Mouse (Mus musculus): ENCODE results near the gene Senp3. TPM values are rescaled to one million over a fixed set of nuclear protein-coding genes. Genes with fewer than 3 reads are reported as not detected.

Gene Senp3
- polyA plus RNA-seq, 1 experiment from 2014 or later = 37.3 TPM

- Histone ChIP-seq H3K27me3 (no peaks in the 10 kb centered on the region), H3K9me3 (replicated peaks) (no peaks in the 10 kb centered on the region), H3K36me3 (peaks cover 64% of the 10 kb centered on the region), H3K9ac (peak within 1 kb of the TSS; percentile 79), H3K4me3 (replicated peaks) (peak within 1 kb of the TSS; percentile 68), H3K27ac (peak within 1 kb of the TSS; percentile 96), H3K4me2 (peak within 1 kb of the TSS; percentile 84), H3K4me1 (replicated peaks) (peaks cover 64% of the 10 kb centered on the region)
- peak; percentile 92 for DNase-seq
- WGBS (ENCODE audit: insufficient replicate concordance) = under 1% methylated on average over 48 of the region's 48 CpGs
- peak; percentile 93 for ATAC-seq (ENCODE audit: low read depth)
Measured at GRCm38 (mm10) chr11:69662213-69662966, 19.5 kb downstream of the Senp3 start, which contains the start of gene Mpdu1. Gene Mpdu1 (minus strand): TSS chr11:69662642.

- Histone ChIP-seq H3K4me3 (replicated peaks) (peak overlapping the region; percentile 68), H3K36me3 (peaks cover 65% of the 10 kb centered on the region), H3K27ac (peak overlapping the region; percentile 96), H3K9me3 (replicated peaks) (no peaks in the 10 kb centered on the region), H3K4me1 (replicated peaks) (peaks cover 71% of the 10 kb centered on the region), H3K9ac (peak overlapping the region; percentile 79), H3K27me3 (no peaks in the 10 kb centered on the region), H3K4me2 (peak overlapping the region; percentile 84)
- WGBS (ENCODE audit: insufficient replicate concordance) = 43% methylated on average over 3 of the region's 3 CpGs
- DNase-seq (peak; percentile 38), ATAC-seq (ENCODE audit: low read depth) (0 out of 2 replicates have a peak, but pooled peaks have one; percentile 16)
Measured at GRCm38 (mm10) chr11:69661221-69661881, 20.5 kb downstream of the Senp3 start.

GRCm38 (mm10) chr11:69657462-69657881, 24.4 kb downstream of the Senp3 start:
- Histone ChIP-seq H3K27ac (no peak overlapping the region), H3K4me1 (replicated peaks) (peaks cover 68% of the 10 kb centered on the region), H3K9ac (no peak overlapping the region), H3K9me3 (replicated peaks) (no peaks in the 10 kb centered on the region), H3K4me3 (replicated peaks) (no peak overlapping the region), H3K27me3 (no peaks in the 10 kb centered on the region), H3K4me2 (no peak overlapping the region), H3K36me3 (peaks cover 67% of the 10 kb centered on the region)
- ATAC-seq (ENCODE audit: low read depth) (no peak), DNase-seq (no peak)
- WGBS (ENCODE audit: insufficient replicate concordance) = 81% methylated on average over 15 of the region's 15 CpGs

DNA sequence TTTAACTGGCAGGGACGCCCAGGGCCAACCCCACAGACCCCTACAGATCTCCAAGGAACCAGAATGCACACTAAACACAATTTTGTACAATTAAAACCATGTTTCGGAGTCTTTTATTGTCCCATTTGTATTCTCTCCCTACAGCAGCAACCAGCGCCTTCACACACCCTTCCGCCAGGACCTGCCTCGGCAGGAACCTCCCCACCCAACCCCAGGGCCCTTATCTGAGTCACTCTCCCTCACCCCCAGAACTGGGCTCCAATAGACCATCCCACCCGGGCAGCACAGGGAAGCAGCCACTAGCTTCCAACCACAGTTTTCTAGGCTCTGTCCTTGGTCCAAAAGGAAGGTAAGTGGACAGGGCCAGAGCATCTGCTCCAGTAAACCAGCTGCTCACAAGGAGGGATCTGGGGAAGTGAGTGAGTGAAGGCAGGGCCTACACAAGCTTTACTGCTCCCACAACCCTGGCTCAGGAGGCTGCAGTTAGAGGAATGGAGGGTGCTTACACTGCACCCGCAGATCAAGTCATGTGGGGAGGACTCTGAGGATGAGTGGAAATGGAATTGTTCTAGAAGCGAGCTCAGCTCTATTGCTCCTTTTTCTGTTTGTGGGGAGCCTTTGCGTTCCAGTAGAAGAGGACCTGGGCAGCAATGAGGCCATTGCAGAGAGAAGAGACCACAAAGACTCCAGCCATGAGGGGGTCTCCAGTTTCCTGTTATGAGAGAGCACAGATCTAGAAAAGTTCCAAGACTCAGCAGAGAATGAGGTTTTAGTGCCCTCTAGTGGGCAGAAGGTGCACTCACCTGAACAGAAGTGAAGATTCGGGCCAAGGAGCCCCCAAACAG, 25.0 kb downstream of the Senp3 start:
- Histone ChIP-seq H3K9ac (peak overlapping the region; percentile 38; the same call in 1 of the 2 replicates), H3K27ac (peak overlapping the region; percentile 60), H3K9me3 (replicated peaks) (no peaks in the 10 kb centered on the region), H3K4me1 (replicated peaks) (peaks cover 73% of the 10 kb centered on the region), H3K27me3 (no peaks in the 10 kb centered on the region), H3K36me3 (peaks cover 73% of the 10 kb centered on the region), H3K4me2 (peak overlapping the region; percentile 18; the same call in 1 of the 2 replicates), H3K4me3 (replicated peaks) (no peak overlapping the region)
- ATAC-seq (ENCODE audit: low read depth) (peak; percentile 52; the same call in 1 of the 2 replicates), DNase-seq (peak; percentile 36)
- WGBS (ENCODE audit: insufficient replicate concordance) = 48% methylated on average over 10 of the region's 10 CpGs

- Histone ChIP-seq H3K27me3 (no peaks in the 10 kb centered on the region), H3K4me1 (replicated peaks) (peaks cover 65% of the 10 kb centered on the region), H3K27ac (no peak overlapping the region), H3K9ac (0 out of 2 replicates have a peak overlapping the region, but pooled peaks have one; percentile 38), H3K4me3 (replicated peaks) (no peak overlapping the region), H3K4me2 (no peak overlapping the region), H3K36me3 (peaks cover 81% of the 10 kb centered on the region), H3K9me3 (replicated peaks) (no peaks in the 10 kb centered on the region)
- 89% methylated on average over 5 of the region's 5 CpGs for WGBS (ENCODE audit: insufficient replicate concordance)
- no peak for DNase-seq
- ATAC-seq (ENCODE audit: low read depth) = no peak
Measured at GRCm38 (mm10) chr11:69656065-69656455, 25.8 kb downstream of the Senp3 start.

DNA sequence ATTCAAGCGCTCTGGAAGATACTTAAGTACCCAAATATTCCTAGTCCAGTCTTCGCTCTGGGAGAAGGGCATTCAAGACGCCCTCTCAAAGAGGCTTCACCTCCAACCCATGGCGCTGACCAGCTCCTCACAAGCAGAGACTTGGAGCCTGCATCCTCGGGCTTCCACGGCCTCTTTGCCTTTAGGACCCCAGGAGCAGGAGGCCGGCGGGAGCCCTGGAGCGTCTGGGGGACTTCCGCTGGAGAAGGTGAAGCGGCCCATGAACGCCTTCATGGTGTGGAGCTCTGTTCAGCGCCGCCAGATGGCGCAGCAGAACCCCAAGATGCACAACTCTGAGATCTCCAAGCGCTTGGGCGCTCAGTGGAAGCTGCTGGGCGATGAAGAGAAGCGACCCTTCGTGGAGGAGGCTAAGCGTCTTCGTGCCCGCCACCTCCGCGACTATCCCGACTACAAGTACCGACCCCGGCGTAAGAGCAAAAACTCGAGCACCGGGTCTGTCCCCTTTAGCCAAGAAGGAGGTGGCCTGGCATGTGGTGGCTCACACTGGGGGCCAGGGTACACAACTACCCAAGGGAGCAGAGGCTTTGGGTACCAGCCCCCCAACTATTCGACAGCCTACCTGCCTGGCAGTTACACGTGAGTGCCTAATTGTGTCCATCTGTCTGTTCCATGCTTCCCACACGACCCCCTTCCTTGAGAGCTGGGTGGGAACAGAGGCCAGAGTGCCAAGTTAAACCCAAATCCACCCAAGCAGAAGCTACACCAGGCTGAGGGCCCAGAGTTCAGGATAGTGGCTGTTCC, 26.4 kb downstream of the Senp3 start, which contains the start of gene Sox15:
Sox15 (plus strand) TSS at position 51 of the 801 bp plus-strand sequence.
- 0 out of 2 replicates have a peak within 1 kb of the TSS, but pooled peaks have one; percentile 23 for H3K4me2 ChIP-seq
- H3K27ac ChIP-seq = peak within 1 kb of the TSS; percentile 30
- no peak within 1 kb of the TSS for H3K4me3 ChIP-seq (replicated peaks)
- ATAC-seq (ENCODE audit: low read depth) = peak; percentile 60
- WGBS (ENCODE audit: insufficient replicate concordance) = 37% methylated on average over 34 of the region's 34 CpGs
- no peak within 1 kb of the TSS for H3K9ac ChIP-seq
- H3K9me3 ChIP-seq (replicated peaks) = no peaks in the 10 kb centered on the region
- H3K27me3 ChIP-seq = no peaks in the 10 kb centered on the region
- peaks cover 59% of the 10 kb centered on the region for H3K4me1 ChIP-seq (replicated peaks)
- DNase-seq = peak; percentile 43
- H3K36me3 ChIP-seq = peaks cover 87% of the 10 kb centered on the region

DNA sequence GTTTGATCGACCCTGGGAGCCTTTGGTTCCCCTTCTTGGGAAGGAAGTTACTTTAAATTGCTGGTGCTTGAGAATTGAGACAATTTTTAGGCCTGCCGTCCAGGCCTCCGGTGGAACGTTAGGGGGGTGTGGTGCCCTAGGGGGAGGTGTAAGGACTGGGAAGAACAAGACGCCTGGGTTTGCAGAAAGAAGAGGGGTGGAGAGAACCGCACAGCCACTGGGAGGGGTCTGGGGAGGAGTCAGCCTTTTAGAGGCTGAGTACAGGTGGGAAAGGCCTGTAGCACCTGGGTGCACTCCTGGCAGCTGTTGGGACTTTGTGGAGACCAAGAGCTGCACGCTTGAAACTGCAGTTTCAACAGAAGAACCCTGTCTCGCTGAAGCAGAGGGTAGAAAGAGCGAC, 27.1 kb downstream of the Senp3 start:
- Histone ChIP-seq H3K27me3 (no peaks in the 10 kb centered on the region), H3K4me2 (no peak overlapping the region), H3K27ac (peak overlapping the region; percentile 30), H3K9ac (no peak overlapping the region), H3K4me3 (replicated peaks) (no peak overlapping the region), H3K9me3 (replicated peaks) (no peaks in the 10 kb centered on the region), H3K36me3 (peaks cover 91% of the 10 kb centered on the region), H3K4me1 (replicated peaks) (peaks cover 53% of the 10 kb centered on the region)
- ATAC-seq (ENCODE audit: low read depth) (no peak), DNase-seq (no peak)
- 38% methylated on average over 9 of the region's 9 CpGs for WGBS (ENCODE audit: insufficient replicate concordance)

GRCm38 (mm10) chr11:69653399-69653798, 28.5 kb downstream of the Senp3 start:
- Histone ChIP-seq H3K27ac (no peak overlapping the region; the same call in 1 of the 2 replicates), H3K4me3 (replicated peaks) (no peak overlapping the region), H3K36me3 (peaks cover 91% of the 10 kb centered on the region), H3K9ac (no peak overlapping the region), H3K4me2 (no peak overlapping the region), H3K9me3 (replicated peaks) (no peaks in the 10 kb centered on the region), H3K27me3 (no peaks in the 10 kb centered on the region), H3K4me1 (replicated peaks) (peaks cover 53% of the 10 kb centered on the region)
- 65% methylated on average over 5 of the region's 5 CpGs for WGBS (ENCODE audit: insufficient replicate concordance)
- ATAC-seq (ENCODE audit: low read depth) (no peak), DNase-seq (no peak)

GRCm38 (mm10) chr11:69645860-69646259, 36.0 kb downstream of the Senp3 start:
- 83% methylated on average over 5 of the region's 5 CpGs for WGBS (ENCODE audit: insufficient replicate concordance)
- no peak overlapping the region for H3K4me2 ChIP-seq
- H3K27me3 ChIP-seq = no peaks in the 10 kb centered on the region
- DNase-seq = no peak
- no peaks in the 10 kb centered on the region for H3K9me3 ChIP-seq (replicated peaks)
- no peak overlapping the region for H3K4me3 ChIP-seq (replicated peaks)
- H3K4me1 ChIP-seq (replicated peaks) = 0 out of 2 replicates have a peak, but pooled peaks cover 2% of the 10 kb centered on the region
- no peak overlapping the region for H3K9ac ChIP-seq
- H3K36me3 ChIP-seq = peaks cover 96% of the 10 kb centered on the region
- ATAC-seq (ENCODE audit: low read depth) = no peak
- H3K27ac ChIP-seq = 0 out of 2 replicates have a peak overlapping the region, but pooled peaks have one; percentile 13

DNA sequence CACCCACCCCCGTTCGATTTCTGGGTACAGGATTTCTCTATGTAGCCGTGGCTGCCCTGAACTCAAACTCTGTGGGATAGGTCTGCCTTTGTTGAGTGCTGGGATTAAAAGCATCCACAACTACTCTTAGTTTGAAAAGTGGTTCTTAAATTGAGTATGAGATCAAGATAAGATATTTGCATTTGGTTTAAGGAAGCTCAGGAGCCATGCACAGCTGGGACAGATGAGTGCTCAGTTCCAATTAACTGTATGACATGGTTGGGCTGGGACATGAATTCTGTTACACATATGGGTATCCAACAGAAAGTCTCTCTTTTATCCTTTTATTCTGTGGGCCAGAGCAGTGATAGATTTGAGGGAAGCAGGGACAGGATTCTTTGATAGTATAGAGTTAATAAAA, 46.4 kb downstream of the Senp3 start:
- DNase-seq = no peak
- H3K9me3 ChIP-seq (replicated peaks) = no peaks in the 10 kb centered on the region
- 81% methylated on average over 3 of the region's 3 CpGs for WGBS (ENCODE audit: insufficient replicate concordance)
- H3K36me3 ChIP-seq = peaks cover 21% of the 10 kb centered on the region
- H3K27me3 ChIP-seq = no peaks in the 10 kb centered on the region
- H3K9ac ChIP-seq = peak overlapping the region; percentile 97; the same call in 1 of the 2 replicates
- no peak for ATAC-seq (ENCODE audit: low read depth)
- H3K27ac ChIP-seq = no peak overlapping the region
- peaks cover 45% of the 10 kb centered on the region for H3K4me1 ChIP-seq (replicated peaks)
- no peak overlapping the region; the same call in 1 of the 2 replicates for H3K4me3 ChIP-seq (replicated peaks)
- peak overlapping the region; percentile 4 for H3K4me2 ChIP-seq

All from liver, embryonic 13.5 days (tissue).